ENCODE assay signal across 8 mouse cellular contexts in genomic region chr12:109441366-109441765, GRCm38 (mm10). TPM values are rescaled to one million over a fixed set of nuclear protein-coding genes. Genes with fewer than 3 reads are reported as not detected.
A peak's percentile ranks its signal among the peaks of the same experiment; 100 is the strongest.
DNase-seq lines count a peak whose midpoint lies in the region; ATAC-seq lines count a peak whose summit lies in the region.

No protein-coding gene starts in this region.

- peak; percentile 25 to 42 for DNase-seq in heart, postnatal 14 days
- DNase-seq in heart, postnatal 10 days: no peak
- peak; percentile 55 for DNase-seq in Muller cell, postnatal 12 days (ENCODE audit: inconsistent ontology term)
- no peak for DNase-seq in thymus, postnatal 4 days
- no peak for DNase-seq in cerebellum, postnatal 36 days
- no peak for DNase-seq in urinary bladder, postnatal 4 days (ENCODE audit: low spot score in 2 of 2)

- ATAC-seq in hematopoietic stem cell, adult 5-6 weeks (replicated peaks in 1 of 2; ENCODE audit: insufficient read depth in 1 of 2, low FRiP score in 2 of 2, low TSS enrichment in 1 of 2, low read depth in 1 of 2, poor library complexity in 2 of 2, severe bottlenecking in 2 of 2): peak; percentile 57 to 64
- peak; percentile 44 for ATAC-seq in megakaryocyte progenitor cell, adult 5-6 weeks (replicated peaks; ENCODE audit: poor library complexity)

- intact Hi-C loops in heart, postnatal 14 days (cut with DNase I): no loop called here
- intact Hi-C loops in heart, postnatal 10 days (cut with DNase I): no loop called here

RNA-seq across cellular contexts. Expression of gene Dlk1, which starts 11.3 kb away (rescaled TPM):
- total RNA-seq in heart, postnatal 14 days (2021): 1 to 10 TPM; 2.7 to 3.1 TPM
- total RNA-seq in heart, postnatal 10 days (2021): 10 to 100 TPM; 17.2 to 17.7 TPM
- total RNA-seq in hematopoietic stem cell, adult 5-6 weeks (2017): not detected in 2 replicates
- 0.64 TPM in 1 of 2 replicates, not detected in the other for total RNA-seq in megakaryocyte progenitor cell, adult 5-6 weeks (2015)
- total RNA-seq in megakaryocyte progenitor cell, adult 5-6 weeks (2017): not detected in 2 replicates

Comparison
In these comparisons a context has a peak if more than half of its experiments do, and no peak if none do; other contexts are left out.
1. DNase-seq: peak in heart, postnatal 14 days (2 of 2) and Muller cell, postnatal 12 days (single experiment); none in heart, postnatal 10 days (0 of 2), thymus, postnatal 4 days (single experiment), cerebellum, postnatal 36 days (0 of 2) and urinary bladder, postnatal 4 days (0 of 2).
2. RNA of gene Dlk1, which starts 11.3 kb away (total RNA-seq): 17.2 to 17.7 TPM in heart, postnatal 10 days; 2.7 to 3.1 TPM in heart, postnatal 14 days, 0.64 TPM in megakaryocyte progenitor cell, adult 5-6 weeks and not detected in hematopoietic stem cell, adult 5-6 weeks; every median in the first group is over 4 times any median in the second.